Mouse (Mus musculus) frontal cortex, postnatal 25 days (tissue): Measurements from ENCODE around the gene Setd4.
A peak's percentile ranks its signal among the peaks of the same experiment; 100 is the strongest.
"Not testable (repeated sequence)": the region's sequence is repeated elsewhere in the genome, so short reads cannot be mapped to it uniquely, and the experiment has no call there.

Experiments
- DNase-seq, 2 experiments: peaks; one replicate each; pipeline ENCODE4 v3.0.0; 2022; ENCODE audit warnings: low spot score in 2 of 2

Gene Setd4

GRCm38 (mm10) chr16:93603439-93604212 lies at the start of gene Setd4:
Gene Setd4 (minus strand): TSS chr16:93604063.
- peak; percentile 85 to 88 for DNase-seq

GRCm38 (mm10) chr16:93648441-93649183 lies 44.7 kb upstream of the Setd4 start:
- no peak for DNase-seq

- DNase-seq, result no peak
Measured at GRCm38 (mm10) chr16:93644006-93644405, 40.1 kb upstream of the Setd4 start.

- DNase-seq, result peak in 1 of 2 experiments; percentile 13
Measured at GRCm38 (mm10) chr16:93627761-93628400, 24.0 kb upstream of the Setd4 start, which contains the start of gene Gm5678. Gene Gm5678 (plus strand): TSS chr16:93628097.

GRCm38 (mm10) chr16:93626745-93627144 lies 22.9 kb upstream of the Setd4 start:
- DNase-seq, result no peak

- no peak for DNase-seq
Measured at GRCm38 (mm10) chr16:93624671-93625070, 20.8 kb upstream of the Setd4 start.

- not testable (repeated sequence) for DNase-seq
Measured at GRCm38 (mm10) chr16:93623759-93624158, 19.9 kb upstream of the Setd4 start.

- peak; percentile 31 to 60 for DNase-seq
Measured at GRCm38 (mm10) chr16:93615118-93615870, 11.4 kb upstream of the Setd4 start.

GRCm38 (mm10) chr16:93610961-93611360 lies 7.1 kb upstream of the Setd4 start:
- DNase-seq, result no peak

- no peak for DNase-seq
Measured at GRCm38 (mm10) chr16:93609796-93610195, 5.9 kb upstream of the Setd4 start.

- no peak for DNase-seq
Measured at GRCm38 (mm10) chr16:93608731-93609130, 4.9 kb upstream of the Setd4 start.

GRCm38 (mm10) chr16:93607669-93608101 lies 3.8 kb upstream of the Setd4 start:
- DNase-seq, result peak; percentile 59 to 73

- DNase-seq, result no peak
Measured at GRCm38 (mm10) chr16:93606146-93606545, 2.3 kb upstream of the Setd4 start.

GRCm38 (mm10) chr16:93605553-93605952 lies 1.7 kb upstream of the Setd4 start, which contains the start of gene Cbr1:
Gene Cbr1 (plus strand): TSS chr16:93605853.
- DNase-seq, result no peak

- DNase-seq, result no peak
Measured at GRCm38 (mm10) chr16:93604481-93604969, 662 bp upstream of the Setd4 start.

- DNase-seq, result no peak
Measured at GRCm38 (mm10) chr16:93599461-93599860, 4.4 kb downstream of the Setd4 start.

- no peak for DNase-seq
Measured at GRCm38 (mm10) chr16:93597551-93597950, 6.3 kb downstream of the Setd4 start.

- DNase-seq, result no peak
Measured at GRCm38 (mm10) chr16:93596807-93597206, 7.1 kb downstream of the Setd4 start.

GRCm38 (mm10) chr16:93595766-93596165 lies 8.1 kb downstream of the Setd4 start:
- no peak for DNase-seq

- no peak for DNase-seq
Measured at GRCm38 (mm10) chr16:93594448-93594847, 9.4 kb downstream of the Setd4 start.

- DNase-seq, result no peak
Measured at GRCm38 (mm10) chr16:93593406-93593805, 10.5 kb downstream of the Setd4 start.
